Mouse (Mus musculus) T-helper 1 cell (primary cell): ENCODE measurements around the gene Ifit3.
"Not testable (repeated sequence)": the region's sequence is repeated elsewhere in the genome, so short reads cannot be mapped to it uniquely, and the experiment has no call there.

Source experiments
- in situ Hi-C: fragments of 300-600 bp; cut with MboI, MseI; formaldehyde crosslinking; loops from one replicate; pipeline ENCODE4 v1.15.1; 2025; ENCODE audit warnings: high pct_unique_total_duplicates

The Ifit3 gene

GRCm38 (mm10) chr19:34587898-34588692, 4.8 kb downstream of the Ifit3 start:
- in situ Hi-C loops: loop anchor here (25.0 kb wide), 1 partner anchor 874 kb away; no protein-coding TSS in a partner anchor

- in situ Hi-C loops: loop anchor here (25.0 kb wide), 1 partner anchor 873 kb away; no protein-coding TSS in a partner anchor
These were observed 5.6 kb downstream of the Ifit3 start for GRCm38 (mm10) chr19:34588959-34589358.

GRCm38 (mm10) chr19:34593456-34593855, 10.1 kb downstream of the Ifit3 start:
- in situ Hi-C loops: loop anchor here (25.0 kb wide), 1 partner anchor 869 kb away; no protein-coding TSS in a partner anchor

- in situ Hi-C loops: loop anchor here (25.0 kb wide), 1 partner anchor 868 kb away; no protein-coding TSS in a partner anchor
These were observed 11.2 kb downstream of the Ifit3 start for GRCm38 (mm10) chr19:34594523-34594922.

- in situ Hi-C loops: loop anchor here (25.0 kb wide), 1 partner anchor 865 kb away; no protein-coding TSS in a partner anchor
These were observed 13.5 kb downstream of the Ifit3 start for GRCm38 (mm10) chr19:34596811-34597210.

- in situ Hi-C loops: loop anchor here (25.0 kb wide), 1 partner anchor 864 kb away; no protein-coding TSS in a partner anchor
These were observed 15.0 kb downstream of the Ifit3 start for GRCm38 (mm10) chr19:34598341-34598740.

GRCm38 (mm10) chr19:34599250-34599649, 15.9 kb downstream of the Ifit3 start:
- in situ Hi-C loops: loop anchor here (25.0 kb wide), 1 partner anchor 863 kb away; no protein-coding TSS in a partner anchor

- in situ Hi-C loops: not testable (repeated sequence)
These were observed 18.6 kb downstream of the Ifit3 start, which contains the start of gene Ifit1bl1 for GRCm38 (mm10) chr19:34601888-34602287. Ifit1bl1 (minus strand) TSS chr19:34601956.

- in situ Hi-C loops: no loop called here
These were observed 22.1 kb downstream of the Ifit3 start for GRCm38 (mm10) chr19:34605472-34605871.

GRCm38 (mm10) chr19:34607237-34608051, 24.1 kb downstream of the Ifit3 start, which contains the start of gene Ifit3b:
Ifit3b (plus strand) TSS chr19:34607970.
- in situ Hi-C loops: not testable (repeated sequence)

- in situ Hi-C loops: not testable (repeated sequence)
These were observed 26.8 kb downstream of the Ifit3 start for GRCm38 (mm10) chr19:34610118-34610517.

- in situ Hi-C loops: not testable (repeated sequence)
These were observed 29.1 kb downstream of the Ifit3 start for GRCm38 (mm10) chr19:34612243-34613001.

GRCm38 (mm10) chr19:34620871-34621270, 37.5 kb downstream of the Ifit3 start:
- in situ Hi-C loops: no loop called here

- in situ Hi-C loops: no loop called here
These were observed 40.5 kb downstream of the Ifit3 start for GRCm38 (mm10) chr19:34623781-34624180.

- in situ Hi-C loops: no loop called here
These were observed 41.3 kb downstream of the Ifit3 start for GRCm38 (mm10) chr19:34624663-34625062.

- in situ Hi-C loops: no loop called here
These were observed 44.2 kb downstream of the Ifit3 start for GRCm38 (mm10) chr19:34627496-34627895.

- in situ Hi-C loops: no loop called here
These were observed 48.2 kb downstream of the Ifit3 start for GRCm38 (mm10) chr19:34631487-34631886.

- in situ Hi-C loops: no loop called here
These were observed 50.2 kb downstream of the Ifit3 start for GRCm38 (mm10) chr19:34633484-34633883.

- in situ Hi-C loops: loop anchor here (5.0 kb wide), 1 partner anchor 85 kb away; the partner anchor contains the start of gene Ifit2
These were observed 53.7 kb downstream of the Ifit3 start for GRCm38 (mm10) chr19:34636933-34637557.
